Mouse (Mus musculus) testis, adult 2 months (tissue): ENCODE data around the gene Hist1h2bb.

Experiments
- CTCF ChIP-seq: fragments of 200-500 bp; IDR thresholded peaks from 2 replicates; pipeline ENCODE4 v1.5.1; 2012; ENCODE audit warnings: low read depth, mild to moderate bottlenecking, inconsistent platforms, low read length, moderate library complexity; ENCODE audit not compliant: control insufficient read depth, insufficient read depth, insufficient replicate concordance
- POLR2A ChIP-seq: fragments of 200-500 bp; IDR thresholded peaks from 2 replicates; pipeline ENCODE4 v1.6.1; 2012; ENCODE audit warnings: low read depth, mild to moderate bottlenecking, inconsistent platforms, low read length, moderate library complexity; ENCODE audit not compliant: control insufficient read depth

GRCm38 (mm10) chr13:23740910-23741309 is 5.6 kb upstream of the Hist1h2bb start:
- TF ChIP-seq POLR2A (no peak), CTCF (no peak)
